Mouse (Mus musculus): ENCODE results near the gene Ptpn11.

DNA sequence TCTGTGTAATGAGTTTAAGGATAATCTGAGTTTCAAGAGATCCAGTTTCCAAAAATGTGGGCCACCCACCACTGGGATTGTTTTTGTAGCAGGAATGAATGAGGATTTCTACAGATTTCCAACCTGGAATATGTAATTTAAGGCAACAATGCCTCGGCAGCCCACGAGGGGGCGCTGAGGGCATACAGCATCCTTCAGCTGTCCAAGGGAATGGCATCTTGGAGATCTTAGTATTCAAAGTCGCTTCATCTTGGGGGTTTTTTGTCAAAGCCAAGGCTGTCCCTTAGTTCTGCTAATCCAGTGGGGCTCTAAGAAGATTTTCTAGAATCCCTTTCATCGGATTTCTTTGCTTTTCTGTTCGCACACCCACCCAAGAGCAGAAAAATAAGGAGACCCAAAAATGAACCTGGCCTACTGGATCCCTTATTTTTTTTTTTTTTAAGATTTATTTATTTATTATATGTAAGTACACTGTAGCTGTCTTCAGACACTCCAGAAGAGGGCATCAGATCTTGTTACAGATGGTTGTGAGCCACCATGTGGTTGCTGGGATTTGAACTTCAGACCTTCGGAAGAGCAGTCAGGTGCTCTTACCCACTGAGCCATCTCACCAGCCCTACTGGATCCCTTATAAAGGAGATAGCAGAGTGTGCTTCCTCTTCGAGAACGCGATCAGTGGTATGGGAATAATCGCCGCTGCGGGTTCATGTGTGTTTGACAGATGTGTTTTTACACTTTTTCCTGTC lies 24.4 kb upstream of the Ptpn11 start:
- TF ChIP-seq CTCF (IDR thresholded peaks at IDR 0.05; ENCODE audit: control insufficient read depth, insufficient read depth, insufficient read length) (peak; percentile 51), MYOD1 (IDR thresholded peaks at IDR 0.05; ENCODE audit: control insufficient read depth, insufficient read length, low read depth) (no peak), MAX (IDR thresholded peaks at IDR 0.05) (no peak), USF1 (IDR thresholded peaks at IDR 0.05; ENCODE audit: low read depth) (no peak), MYOG (IDR thresholded peaks at IDR 0.05; ENCODE audit: control insufficient read depth, extremely low read depth, insufficient read length) (no peak), CEBPB (IDR thresholded peaks at IDR 0.05; ENCODE audit: low read depth) (no peak), FOSL1 (IDR thresholded peaks at IDR 0.05; ENCODE audit: insufficient read depth, low read length, poor library complexity, severe bottlenecking) (no peak)
